Mouse (Mus musculus): Measurements from ENCODE around the gene Syngr4.

DNA sequence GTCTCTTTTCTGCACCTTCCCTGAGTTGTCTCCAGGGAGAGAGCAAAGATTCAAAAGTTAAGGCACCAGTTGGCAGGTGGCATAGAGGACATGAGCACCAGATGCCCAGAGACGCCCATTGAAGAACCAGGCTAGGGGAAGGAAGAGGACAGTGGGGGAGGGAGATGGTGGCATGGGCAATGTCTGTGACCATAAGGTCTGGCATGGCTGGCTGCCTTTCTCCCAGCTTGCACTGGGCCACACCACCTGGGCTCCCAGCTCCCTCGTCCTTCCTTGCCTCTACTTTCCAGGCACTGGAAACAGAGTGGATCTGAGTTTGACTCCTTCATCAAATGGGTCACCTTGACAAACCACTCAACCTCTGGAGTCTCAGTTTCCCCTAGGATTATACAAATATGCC is 3.9 kb downstream of the Syngr4 start:
- no peak for TF ChIP-seq E2F4 (IDR thresholded peaks at IDR 0.05; ENCODE audit: insufficient replicate concordance, low read depth, low read length)
- no peak for TF ChIP-seq CTCF (conservative IDR thresholded peaks at IDR 0.05 in 1 of 2, IDR thresholded peaks at IDR 0.05 in 1 of 2; ENCODE audit: low read depth in 2 of 2, low read length in 2 of 2)
- TF ChIP-seq POLR2A (IDR thresholded peaks at IDR 0.05; ENCODE audit: low read depth, low read length): no peak
- no peak for TF ChIP-seq HCFC1 (IDR thresholded peaks at IDR 0.05; ENCODE audit: low read depth, low read length)
- TF ChIP-seq JUND (conservative IDR thresholded peaks at IDR 0.05; ENCODE audit: low read depth, low read length): no peak
- TF ChIP-seq RCOR1 (conservative IDR thresholded peaks at IDR 0.05; ENCODE audit: low read depth, low read length): no peak
- no peak for TF ChIP-seq GABPA (IDR thresholded peaks at IDR 0.05; ENCODE audit: insufficient replicate concordance, low read depth, low read length)
- TF ChIP-seq ELF1 (IDR thresholded peaks at IDR 0.05; ENCODE audit: low read depth, low read length): no peak
- TF ChIP-seq ZMIZ1 (IDR thresholded peaks at IDR 0.05; ENCODE audit: low read depth, low read length): no peak
- TF ChIP-seq USF2 (conservative IDR thresholded peaks at IDR 0.05; ENCODE audit: low read depth, low read length): no peak
- no peak for TF ChIP-seq BHLHE40 (IDR thresholded peaks at IDR 0.05; ENCODE audit: low read depth, low read length)
- TF ChIP-seq MAZ (IDR thresholded peaks at IDR 0.05; ENCODE audit: low read depth, low read length): no peak
- TF ChIP-seq ZC3H11A (IDR thresholded peaks at IDR 0.05; ENCODE audit: low read depth, low read length): no peak

Data from CH12.LX (cell line).